Mouse (Mus musculus): ENCODE data around the gene Osbp2. TPM values are rescaled to one million over a fixed set of nuclear protein-coding genes. Genes with fewer than 3 reads are reported as not detected.

The Osbp2 gene
- polyA plus RNA-seq, 1 experiment from 2014 or later = 14.6 TPM

DNA sequence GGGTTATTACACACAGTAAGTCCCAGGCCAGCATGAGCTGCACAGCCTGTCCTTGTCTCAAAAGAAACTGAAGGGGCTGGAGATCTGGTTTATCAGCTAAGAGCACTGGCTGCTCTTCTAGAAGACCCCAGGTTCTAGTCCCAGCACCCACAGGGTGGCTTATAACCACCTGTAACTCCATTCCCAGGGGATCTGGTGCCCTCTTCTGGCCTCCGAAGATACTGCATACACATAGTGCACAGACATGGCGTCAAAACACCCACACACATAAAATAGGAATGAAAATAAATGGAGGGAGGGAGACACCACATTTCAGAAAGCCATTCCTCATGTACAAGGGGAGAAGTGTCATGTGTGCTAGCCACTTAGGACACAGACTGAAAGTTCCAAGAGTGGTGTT is 59.1 kb downstream of the Osbp2 start:
- ATAC-seq (replicated peaks) = no peak

DNA sequence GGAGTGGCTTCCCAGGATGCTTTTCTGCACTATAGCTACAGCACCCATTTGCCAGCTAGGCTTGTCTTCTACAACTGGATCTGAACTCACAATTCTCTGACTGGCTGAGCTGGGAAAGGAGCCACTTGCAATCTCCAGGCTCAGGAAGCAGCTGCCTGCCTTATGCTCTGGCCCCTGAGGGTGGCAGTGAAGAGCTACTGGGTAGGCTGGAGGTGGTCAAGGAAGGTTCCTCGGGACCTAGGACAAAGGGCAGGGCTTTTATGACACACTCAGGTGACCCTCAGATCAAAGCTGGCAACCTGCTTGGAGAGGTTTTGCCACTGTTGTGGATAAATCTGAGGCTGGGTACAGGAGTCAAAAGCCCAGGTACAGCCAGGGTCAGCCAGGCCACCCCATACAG is 61.6 kb downstream of the Osbp2 start:
- H3K9me3 ChIP-seq = no peaks in the 10 kb centered on the region
- H3K4me3 ChIP-seq = no peak overlapping the region
- H3K27ac ChIP-seq (replicated peaks) = no peak overlapping the region
- 4% methylated on average over 1 of the region's 1 CpGs for WGBS
- no peaks in the 10 kb centered on the region for H3K27me3 ChIP-seq
- no peaks in the 10 kb centered on the region for H3K36me3 ChIP-seq
- no peaks in the 10 kb centered on the region for H3K4me1 ChIP-seq
- H3K4me2 ChIP-seq (replicated peaks) = no peak overlapping the region
- no peak overlapping the region for H3K9ac ChIP-seq (replicated peaks)
- ATAC-seq (replicated peaks) = no peak

More for the DNA sequence above, 59.1 kb downstream of the Osbp2 start:
- Histone ChIP-seq H3K9ac (replicated peaks) (no peak overlapping the region), H3K4me3 (no peak overlapping the region), H3K4me1 (no peaks in the 10 kb centered on the region), H3K36me3 (no peaks in the 10 kb centered on the region), H3K4me2 (replicated peaks) (no peak overlapping the region), H3K27me3 (no peaks in the 10 kb centered on the region), H3K9me3 (no peaks in the 10 kb centered on the region), H3K27ac (replicated peaks) (no peak overlapping the region)
- 86% methylated on average over 2 of the region's 2 CpGs for WGBS

DNA sequence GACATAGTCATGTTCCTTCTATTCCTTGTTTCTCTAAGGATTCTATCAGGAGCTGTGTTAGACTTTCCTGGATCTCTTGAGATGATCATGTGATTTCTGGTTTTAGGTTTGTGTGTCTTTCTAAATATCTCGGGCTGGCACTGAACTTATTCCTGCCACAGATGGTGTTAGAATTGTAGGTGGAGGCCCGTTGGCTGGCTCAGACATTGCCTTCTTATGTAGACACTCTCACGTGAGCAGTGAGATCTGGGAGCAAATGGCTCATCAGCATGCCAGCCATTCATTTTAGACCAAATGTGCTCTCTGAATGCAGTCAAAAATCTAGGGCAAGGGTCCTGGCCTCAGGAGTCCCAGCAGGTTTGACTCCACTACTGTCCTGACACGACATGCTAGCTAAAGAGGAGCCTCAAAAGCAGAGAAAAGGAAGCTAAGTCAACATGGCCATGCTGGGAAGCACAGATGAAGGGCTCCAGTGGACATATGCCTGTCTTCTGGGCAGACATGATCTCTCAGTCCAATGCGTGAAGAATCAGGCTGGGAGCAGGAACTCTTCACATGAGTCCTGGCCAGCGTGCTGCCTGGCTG is 66.0 kb downstream of the Osbp2 start:
- no peak for ATAC-seq (replicated peaks)
- H3K27ac ChIP-seq (replicated peaks) = no peak overlapping the region
- no peak overlapping the region for H3K4me2 ChIP-seq (replicated peaks)
- H3K27me3 ChIP-seq = no peaks in the 10 kb centered on the region
- no peak overlapping the region for H3K4me3 ChIP-seq
- 84% methylated on average over 6 of the region's 6 CpGs for WGBS
- H3K9me3 ChIP-seq = no peaks in the 10 kb centered on the region
- no peak overlapping the region for H3K9ac ChIP-seq (replicated peaks)
- no peaks in the 10 kb centered on the region for H3K4me1 ChIP-seq
- no peaks in the 10 kb centered on the region for H3K36me3 ChIP-seq

DNA sequence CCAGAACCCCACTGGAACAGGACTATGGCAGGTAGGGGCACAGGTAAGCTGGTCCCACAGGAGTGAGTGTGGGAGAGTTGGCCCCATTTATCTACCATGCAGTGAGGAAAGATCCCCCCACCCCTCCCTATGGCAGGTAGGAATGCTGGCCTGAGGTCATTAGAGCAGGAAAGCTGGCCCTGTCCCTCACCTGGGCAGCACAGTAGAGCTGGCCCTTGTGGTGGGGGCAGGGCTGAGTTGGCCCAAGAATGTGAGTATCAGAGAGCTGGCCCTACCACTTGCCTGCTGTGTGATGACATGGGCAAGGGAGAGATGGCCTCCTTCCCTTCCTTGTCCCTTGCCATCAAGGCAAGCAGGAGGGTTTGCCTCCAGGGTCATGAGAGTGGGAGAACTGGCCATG is 73.0 kb downstream of the Osbp2 start:
- no peak overlapping the region for H3K4me2 ChIP-seq (replicated peaks)
- H3K36me3 ChIP-seq = no peaks in the 10 kb centered on the region
- no peak overlapping the region for H3K9ac ChIP-seq (replicated peaks)
- no peak overlapping the region for H3K27ac ChIP-seq (replicated peaks)
- H3K4me3 ChIP-seq = no peak overlapping the region
- no peaks in the 10 kb centered on the region for H3K4me1 ChIP-seq
- no peaks in the 10 kb centered on the region for H3K9me3 ChIP-seq
- no peak for ATAC-seq (replicated peaks)
- H3K27me3 ChIP-seq = no peaks in the 10 kb centered on the region

DNA sequence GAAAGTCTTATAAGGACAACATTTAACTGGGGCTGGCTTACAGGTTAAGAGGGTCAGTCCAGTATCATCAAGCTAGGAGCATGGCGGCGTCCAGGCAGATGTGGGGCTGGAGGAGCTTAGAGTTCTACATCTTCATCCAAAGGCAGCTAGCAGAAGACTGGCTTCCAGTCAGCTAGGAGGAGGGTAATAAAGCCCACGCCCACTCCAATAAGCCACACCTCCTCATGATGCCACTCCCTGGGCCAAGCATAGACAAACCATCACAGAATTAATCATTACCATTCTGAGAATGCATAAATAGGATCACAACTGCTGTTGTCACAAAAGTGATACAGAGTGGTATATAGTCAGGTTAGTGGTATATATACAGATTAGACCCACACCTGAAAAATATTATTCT is 73.8 kb downstream of the Osbp2 start:
- ATAC-seq (replicated peaks) = no peak
- no peak overlapping the region for H3K4me2 ChIP-seq (replicated peaks)
- H3K9ac ChIP-seq (replicated peaks) = no peak overlapping the region
- H3K27me3 ChIP-seq = no peaks in the 10 kb centered on the region
- no peaks in the 10 kb centered on the region for H3K9me3 ChIP-seq
- WGBS = 80% methylated on average over 3 of the region's 3 CpGs
- H3K27ac ChIP-seq (replicated peaks) = no peak overlapping the region
- no peak overlapping the region for H3K4me3 ChIP-seq
- H3K36me3 ChIP-seq = no peaks in the 10 kb centered on the region
- no peaks in the 10 kb centered on the region for H3K4me1 ChIP-seq

DNA sequence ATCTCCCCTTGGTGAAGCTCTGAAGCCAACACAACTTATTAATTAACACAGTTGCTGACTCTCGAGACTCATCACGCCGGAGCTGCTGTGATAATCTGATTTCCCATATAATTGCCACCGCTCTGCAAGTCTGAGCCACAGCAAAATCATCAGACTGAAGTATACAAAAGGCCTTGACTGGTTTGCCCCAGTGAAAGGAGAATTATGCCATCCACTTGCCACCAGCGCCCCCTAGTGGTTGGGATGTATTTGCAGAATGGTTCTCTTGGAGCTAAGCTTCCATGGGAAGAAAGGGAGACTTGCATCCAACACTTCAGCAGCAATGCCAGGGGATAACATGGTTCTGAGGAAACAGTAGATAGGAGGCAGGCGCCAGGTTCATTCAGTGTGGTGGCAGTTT is 77.1 kb downstream of the Osbp2 start:
- Histone ChIP-seq H3K36me3 (no peaks in the 10 kb centered on the region), H3K9me3 (no peaks in the 10 kb centered on the region), H3K9ac (replicated peaks) (no peak overlapping the region), H3K27me3 (no peaks in the 10 kb centered on the region), H3K4me2 (replicated peaks) (no peak overlapping the region), H3K27ac (replicated peaks) (no peak overlapping the region), H3K4me3 (no peak overlapping the region), H3K4me1 (no peaks in the 10 kb centered on the region)
- WGBS = 17% methylated on average over 6 of the region's 6 CpGs
- ATAC-seq (replicated peaks) = peak; percentile 46; the same call in 1 of the 2 replicates

DNA sequence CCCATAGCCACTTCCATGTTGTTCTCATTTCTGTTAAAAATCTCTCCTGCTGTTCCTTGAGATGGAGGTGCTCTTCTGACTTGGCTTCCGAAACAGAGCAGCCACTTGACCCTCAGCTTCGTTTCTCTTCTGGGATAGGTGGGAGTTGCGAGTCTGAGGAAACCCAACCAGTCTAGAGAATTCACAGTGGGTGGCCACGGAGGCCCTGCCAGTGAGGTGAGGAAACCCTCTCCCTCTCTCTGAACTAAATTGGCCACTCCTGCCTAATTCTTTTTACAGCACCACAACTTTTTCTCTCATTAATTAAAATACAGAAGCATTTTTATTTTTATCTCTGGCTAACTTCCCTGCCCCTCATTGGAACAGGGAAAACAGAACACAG is 88.4 kb downstream of the Osbp2 start:
- no peak for ATAC-seq (replicated peaks)
- H3K4me2 ChIP-seq (replicated peaks) = peak overlapping the region; percentile 79
- H3K4me3 ChIP-seq = peak overlapping the region; percentile 52
- peaks cover 12% of the 10 kb centered on the region; the same call in 1 of the 2 replicates for H3K27me3 ChIP-seq
- no peaks in the 10 kb centered on the region for H3K9me3 ChIP-seq
- H3K36me3 ChIP-seq = no peaks in the 10 kb centered on the region
- H3K9ac ChIP-seq (replicated peaks) = peak overlapping the region; percentile 66; the same call in 1 of the 2 replicates
- 38% methylated on average over 4 of the region's 4 CpGs for WGBS
- H3K4me1 ChIP-seq = peaks cover 13% of the 10 kb centered on the region
- no peak overlapping the region for H3K27ac ChIP-seq (replicated peaks)

DNA sequence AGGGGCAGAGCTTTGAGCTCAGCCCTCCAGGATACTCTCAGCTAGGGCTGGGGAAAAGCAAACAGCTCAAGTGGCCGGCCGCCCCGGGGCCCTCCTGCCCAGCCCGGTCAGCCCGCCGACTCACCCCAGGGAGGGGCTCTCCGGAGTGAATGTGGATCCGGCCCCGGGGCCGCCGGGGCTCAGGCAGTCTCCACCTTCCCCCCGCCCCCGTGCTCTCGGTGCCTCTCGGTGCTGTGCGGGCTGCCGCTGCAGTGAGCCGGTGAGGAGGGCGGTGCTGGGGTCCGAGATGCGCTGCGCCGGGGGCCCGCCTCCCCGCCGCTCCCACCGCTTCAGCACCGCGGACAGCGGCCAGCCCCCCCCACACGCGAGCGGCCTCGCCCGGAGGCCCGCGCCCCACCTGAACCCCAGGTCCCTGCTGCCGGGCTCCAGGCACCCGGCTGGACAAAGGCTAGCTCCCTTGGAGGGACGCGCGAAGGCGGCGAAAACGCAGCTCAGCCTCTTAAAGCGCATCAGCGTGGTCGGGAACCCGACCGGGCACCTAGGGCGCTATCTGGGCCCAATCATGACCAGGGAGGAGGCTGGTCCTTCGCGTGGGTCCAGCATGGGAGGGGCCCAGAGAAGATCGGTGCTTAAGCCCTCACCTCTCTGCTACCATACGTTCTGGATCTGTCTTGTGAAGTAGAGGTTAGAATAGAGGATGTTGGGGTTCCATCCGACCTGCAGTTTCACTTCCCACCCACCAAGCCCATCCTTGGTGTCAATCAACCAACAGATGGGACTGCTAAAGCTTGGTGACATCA is 89.0 kb downstream of the Osbp2 start:
- H3K27ac ChIP-seq (replicated peaks) = peak overlapping the region; percentile 39
- no peaks in the 10 kb centered on the region for H3K9me3 ChIP-seq
- peak overlapping the region; percentile 66 for H3K9ac ChIP-seq (replicated peaks)
- H3K27me3 ChIP-seq = peaks cover 12% of the 10 kb centered on the region; the same call in 1 of the 2 replicates
- H3K4me2 ChIP-seq (replicated peaks) = peak overlapping the region; percentile 79
- 2% methylated on average over 56 of the region's 56 CpGs for WGBS
- ATAC-seq (replicated peaks) = peak; percentile 63
- no peaks in the 10 kb centered on the region for H3K36me3 ChIP-seq
- H3K4me1 ChIP-seq = peaks cover 13% of the 10 kb centered on the region
- H3K4me3 ChIP-seq = peak overlapping the region; percentile 52

DNA sequence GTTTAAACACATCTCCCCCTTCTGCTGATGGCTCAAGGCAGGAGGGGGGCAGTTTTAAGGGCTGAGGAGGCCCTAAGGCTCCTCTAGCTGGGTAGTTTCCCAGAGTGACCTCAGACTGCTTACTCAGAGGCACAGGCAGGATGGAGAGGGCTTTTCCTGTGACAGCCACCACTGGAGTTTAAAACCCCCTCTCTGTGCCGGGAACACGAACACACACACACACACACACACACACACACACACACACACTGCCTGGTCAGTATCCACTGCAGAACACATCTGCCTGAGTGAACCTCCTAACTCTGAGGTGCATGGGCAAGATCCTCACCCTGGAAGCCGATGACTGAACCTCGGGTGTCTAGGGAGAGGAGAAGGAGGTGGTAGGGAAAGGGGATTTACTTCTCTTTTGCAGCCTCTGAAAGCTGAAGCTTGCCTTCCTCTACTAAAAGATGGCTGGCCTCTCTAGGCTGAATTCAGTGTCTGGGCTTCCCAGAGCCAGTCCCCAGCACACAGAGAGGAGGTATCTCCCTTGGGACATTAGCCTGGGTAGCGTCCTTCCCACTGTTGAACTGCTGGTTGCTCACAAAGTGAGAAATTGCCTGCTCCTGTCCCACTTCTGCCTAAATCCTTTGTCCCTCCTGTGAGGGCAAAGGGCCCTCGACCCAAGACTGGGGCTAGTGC is 89.8 kb downstream of the Osbp2 start:
- Histone ChIP-seq H3K9me3 (no peaks in the 10 kb centered on the region), H3K27me3 (peaks cover 12% of the 10 kb centered on the region; the same call in 1 of the 2 replicates), H3K9ac (replicated peaks) (peak overlapping the region; percentile 66), H3K36me3 (no peaks in the 10 kb centered on the region), H3K4me2 (replicated peaks) (peak overlapping the region; percentile 79), H3K27ac (replicated peaks) (peak overlapping the region; percentile 39), H3K4me3 (peak overlapping the region; percentile 52), H3K4me1 (peaks cover 13% of the 10 kb centered on the region)
- ATAC-seq (replicated peaks) = peak; percentile 15; the same call in 1 of the 2 replicates
- WGBS = 39% methylated on average over 6 of the region's 6 CpGs

DNA sequence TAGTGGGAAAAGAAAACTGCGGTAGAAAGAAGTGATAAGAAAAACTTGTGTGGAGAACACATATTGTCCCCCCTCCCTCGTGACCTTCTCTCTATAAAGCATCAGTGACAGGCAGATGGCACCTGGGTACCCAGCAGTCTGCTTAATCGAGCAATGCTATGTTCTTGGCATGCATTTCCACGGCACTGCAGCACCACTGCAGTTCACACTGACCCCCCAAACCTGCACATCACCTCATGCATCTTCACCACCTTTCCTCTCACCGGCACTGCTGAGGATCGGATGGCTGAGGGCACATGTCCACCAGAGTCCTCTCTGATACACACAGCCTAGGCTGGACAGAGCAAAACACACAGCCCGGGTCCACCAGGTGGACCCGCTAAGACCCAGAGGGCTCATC is 90.6 kb downstream of the Osbp2 start:
- H3K27ac ChIP-seq (replicated peaks) = no peak overlapping the region
- 78% methylated on average over 8 of the region's 8 CpGs for WGBS
- peak overlapping the region; percentile 52 for H3K4me3 ChIP-seq
- H3K27me3 ChIP-seq = peaks cover 12% of the 10 kb centered on the region; the same call in 1 of the 2 replicates
- ATAC-seq (replicated peaks) = no peak; the same call in 1 of the 2 replicates
- H3K9ac ChIP-seq (replicated peaks) = no peak overlapping the region
- H3K4me2 ChIP-seq (replicated peaks) = peak overlapping the region; percentile 79
- no peaks in the 10 kb centered on the region for H3K9me3 ChIP-seq
- peaks cover 13% of the 10 kb centered on the region for H3K4me1 ChIP-seq
- H3K36me3 ChIP-seq = no peaks in the 10 kb centered on the region

DNA sequence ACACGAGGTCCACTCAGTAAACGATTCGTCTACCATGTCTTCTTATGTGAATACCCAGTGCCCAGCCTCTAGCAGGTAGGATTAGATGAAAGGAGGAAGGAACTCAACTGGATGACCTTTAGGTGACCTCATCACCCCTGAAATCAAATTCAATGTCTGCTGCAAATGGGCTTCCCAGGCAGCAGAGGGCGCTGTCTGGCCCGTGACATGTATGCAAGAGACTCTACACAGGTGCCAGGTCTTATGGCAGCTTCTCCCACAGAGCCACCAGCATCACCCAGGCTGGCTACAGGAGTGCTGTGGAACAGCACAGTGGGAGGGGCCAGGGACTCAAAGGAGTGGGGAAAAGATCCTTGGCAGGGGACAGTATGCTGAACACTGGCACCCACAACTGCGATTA is 92.4 kb downstream of the Osbp2 start:
- 53% methylated on average over 6 of the region's 6 CpGs for WGBS
- ATAC-seq (replicated peaks) = no peak
- no peaks in the 10 kb centered on the region for H3K36me3 ChIP-seq

DNA sequence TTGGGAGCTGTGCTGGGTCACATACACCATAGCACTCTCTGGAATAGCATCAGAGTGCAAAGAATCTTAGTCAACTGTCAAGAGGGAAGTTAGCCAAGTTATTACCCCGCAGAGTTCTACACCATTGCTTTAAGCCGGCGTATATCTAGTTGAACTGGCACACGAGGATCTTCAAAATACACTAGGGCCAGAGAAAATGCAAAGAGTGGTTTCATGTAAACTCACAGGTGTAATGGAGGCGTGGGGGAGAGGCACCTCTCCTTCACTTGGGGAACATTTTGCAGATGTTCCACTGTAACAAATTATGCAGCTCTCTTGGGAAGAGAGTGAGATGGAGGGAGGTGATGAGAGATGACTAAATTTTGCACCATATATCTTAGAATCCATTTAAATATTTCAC is 95.9 kb downstream of the Osbp2 start:
- Histone ChIP-seq H3K9ac (replicated peaks) (no peak overlapping the region), H3K9me3 (no peaks in the 10 kb centered on the region), H3K27me3 (peaks cover 1% of the 10 kb centered on the region; the same call in 1 of the 2 replicates), H3K4me1 (0 out of 2 replicates have a peak, but pooled peaks cover 2% of the 10 kb centered on the region), H3K4me3 (no peak overlapping the region), H3K36me3 (no peaks in the 10 kb centered on the region), H3K4me2 (replicated peaks) (no peak overlapping the region), H3K27ac (replicated peaks) (no peak overlapping the region)
- ATAC-seq (replicated peaks) = no peak
- 85% methylated on average over 5 of the region's 5 CpGs for WGBS

More for the DNA sequence above, 92.4 kb downstream of the Osbp2 start:
- Histone ChIP-seq H3K4me1 (peaks cover 13% of the 10 kb centered on the region), H3K9ac (replicated peaks) (no peak overlapping the region), H3K4me3 (no peak overlapping the region), H3K27me3 (peaks cover 7% of the 10 kb centered on the region; the same call in 1 of the 2 replicates), H3K9me3 (no peaks in the 10 kb centered on the region), H3K4me2 (replicated peaks) (no peak overlapping the region), H3K27ac (replicated peaks) (no peak overlapping the region)

All from forebrain, embryonic 15.5 days (tissue).